8 mouse cellular contexts compared by ENCODE assay signal in genomic region chr1:135544504-135545146, GRCm38 (mm10).
A peak's percentile ranks its signal among the peaks of the same experiment; 100 is the strongest.
DNase-seq lines count a peak whose midpoint lies in the region; ATAC-seq and TF ChIP-seq lines count a peak whose summit lies in the region.

No protein-coding gene starts in this region.

- H3K27me3 ChIP-seq in embryonic facial prominence, embryonic 10.5 days (replicated peaks; ENCODE audit: low read depth, poor library complexity, severe bottlenecking), result no peaks in the 10 kb centered on the region
- H3K27me3 ChIP-seq in kidney, embryonic 14.5 days (ENCODE audit: control insufficient read depth, insufficient read depth, low read length), result no peaks in the 10 kb centered on the region
- H3K27me3 ChIP-seq in liver, adult 2 months (ENCODE audit: control insufficient read depth, insufficient read depth, low read length), result no peaks in the 10 kb centered on the region
- no peaks in the 10 kb centered on the region for H3K27me3 ChIP-seq in stomach, embryonic 16.5 days (ENCODE audit: control insufficient read depth, insufficient read depth, low read length)

- H3K4me2 ChIP-seq in kidney, embryonic 14.5 days (replicated peaks; ENCODE audit: low read depth, low read length), result no peak overlapping the region
- H3K4me2 ChIP-seq in stomach, embryonic 16.5 days (ENCODE audit: low read depth, low read length), result no peak overlapping the region

- H3K9ac ChIP-seq in kidney, embryonic 14.5 days (ENCODE audit: low read depth, low read length), result no peak overlapping the region
- no peak overlapping the region for H3K9ac ChIP-seq in liver, adult 2 months (ENCODE audit: low read depth, low read length)
- no peak overlapping the region for H3K9ac ChIP-seq in stomach, embryonic 16.5 days (ENCODE audit: low read length)

- H3K79me2 ChIP-seq in liver, adult 2 months (ENCODE audit: control insufficient read depth, insufficient read depth, low read length), result no peaks in the 10 kb centered on the region

- peak overlapping the region; percentile 3; the same call in 1 of the 2 replicates for H3K27ac ChIP-seq in embryonic facial prominence, embryonic 10.5 days (replicated peaks)
- H3K27ac ChIP-seq in kidney, embryonic 14.5 days (ENCODE audit: low read depth, low read length), result no peak overlapping the region
- no peak overlapping the region for H3K27ac ChIP-seq in liver, adult 2 months (replicated peaks; ENCODE audit: insufficient read depth, low read depth, low read length)
- no peak overlapping the region for H3K27ac ChIP-seq in stomach, embryonic 16.5 days (ENCODE audit: low read length)

- ATAC-seq in granulocyte monocyte progenitor cell, adult 5-6 weeks (replicated peaks; ENCODE audit: poor library complexity, severe bottlenecking), result peak; percentile 86
- peak; percentile 8; the same call in 1 of the 2 replicates for ATAC-seq in kidney, embryonic 14.5 days (ENCODE audit: low FRiP score, low TSS enrichment)
- ATAC-seq in stomach, embryonic 16.5 days (ENCODE audit: insufficient read depth, low FRiP score), result peak; percentile 5; the same call in 1 of the 2 replicates

- peaks cover 55% of the 10 kb centered on the region for H3K4me1 ChIP-seq in embryonic facial prominence, embryonic 10.5 days
- H3K4me1 ChIP-seq in kidney, embryonic 14.5 days (ENCODE audit: control insufficient read depth, insufficient read depth, low read length), result peaks cover 25% of the 10 kb centered on the region
- H3K4me1 ChIP-seq in liver, adult 2 months (ENCODE audit: control insufficient read depth, insufficient read depth, low read length), result no peaks in the 10 kb centered on the region
- peaks cover 19% of the 10 kb centered on the region for H3K4me1 ChIP-seq in stomach, embryonic 16.5 days (ENCODE audit: control insufficient read depth, insufficient read depth, low read length)

- no peaks in the 10 kb centered on the region for H3K36me3 ChIP-seq in embryonic facial prominence, embryonic 10.5 days (replicated peaks)
- H3K36me3 ChIP-seq in kidney, embryonic 14.5 days (ENCODE audit: control insufficient read depth, insufficient read depth, low read length), result no peaks in the 10 kb centered on the region
- H3K36me3 ChIP-seq in liver, adult 2 months (ENCODE audit: control insufficient read depth, insufficient read depth, low read length), result no peaks in the 10 kb centered on the region
- H3K36me3 ChIP-seq in stomach, embryonic 16.5 days (ENCODE audit: control insufficient read depth, insufficient read depth, low read length), result no peaks in the 10 kb centered on the region

- H3K4me3 ChIP-seq in embryonic facial prominence, embryonic 10.5 days, result no peak overlapping the region
- H3K4me3 ChIP-seq in kidney, embryonic 14.5 days (ENCODE audit: low read length), result no peak overlapping the region
- no peak overlapping the region for H3K4me3 ChIP-seq in liver, adult 2 months (ENCODE audit: insufficient read depth, low read depth, low read length)
- no peak overlapping the region for H3K4me3 ChIP-seq in stomach, embryonic 16.5 days (replicated peaks; ENCODE audit: low read length)

- 41% methylated on average over 16 of the region's 16 CpGs for WGBS in embryonic facial prominence, embryonic 10.5 days
- WGBS in kidney, embryonic 14.5 days, result 40% methylated on average over 16 of the region's 16 CpGs
- 40% methylated on average over 16 of the region's 16 CpGs for WGBS in liver, adult 2 months
- 42% methylated on average over 16 of the region's 16 CpGs for WGBS in stomach, embryonic 16.5 days

- no peak for TF ChIP-seq POLR2A in liver, adult 2 months (IDR thresholded peaks at IDR 0.05; ENCODE audit: extremely low read depth, insufficient read depth, low read length)

- DNase-seq in B cell, adult 2 months, result peak; percentile 59 to 70
- peak; percentile 88 for DNase-seq in adrenal gland, adult 2 months
- peak; percentile 86 for DNase-seq in embryonic facial prominence, embryonic 10.5 days (ENCODE audit: low spot score)
- DNase-seq in liver, adult 2 months (ENCODE audit: extremely low read depth, low read depth, low spot score), result peak; percentile 62
- peak; percentile 58 to 63 for DNase-seq in natural killer cell, adult 2 months (ENCODE audit: low spot score in 2 of 2)

- peak; percentile 90 for TF ChIP-seq CTCF in liver, adult 2 months (IDR thresholded peaks at IDR 0.05; ENCODE audit: low read depth, low read length)

- no peaks in the 10 kb centered on the region for H3K9me3 ChIP-seq in embryonic facial prominence, embryonic 10.5 days
- H3K9me3 ChIP-seq in kidney, embryonic 14.5 days (ENCODE audit: control insufficient read depth, low read length), result no peaks in the 10 kb centered on the region
- H3K9me3 ChIP-seq in stomach, embryonic 16.5 days (replicated peaks; ENCODE audit: control insufficient read depth, low read length), result no peaks in the 10 kb centered on the region

Comparison
In these comparisons a context has a peak if more than half of its experiments do, and no peak if none do; other contexts are left out.
1. ATAC-seq: peak in every context shown above with its lines; median percentile 86 in granulocyte monocyte progenitor cell, adult 5-6 weeks; 8 in kidney, embryonic 14.5 days; 5 in stomach, embryonic 16.5 days.